Mouse (Mus musculus) liver, adult 10 weeks (tissue): ENCODE measurements around the gene Cenpn. TPM values are rescaled to one million over a fixed set of nuclear protein-coding genes. Genes with fewer than 3 reads are reported as not detected.

Source experiments
- polyA plus RNA-seq: library from polyadenylated mRNA; stranded (reverse); fragments of 350-450 nt; fragmentation: Illumina TruSeq; extraction: RNeasy Lipid Tissue Mini Kit (QIAGEN cat#74804); gene quantifications from one replicate; pipeline ENCODE4 v1.2.3, GENCODE M21; 2014; ENCODE audit warnings: low read depth, low replicate concordance

The Cenpn gene
- polyA plus RNA-seq: 0.48 TPM

DNA sequence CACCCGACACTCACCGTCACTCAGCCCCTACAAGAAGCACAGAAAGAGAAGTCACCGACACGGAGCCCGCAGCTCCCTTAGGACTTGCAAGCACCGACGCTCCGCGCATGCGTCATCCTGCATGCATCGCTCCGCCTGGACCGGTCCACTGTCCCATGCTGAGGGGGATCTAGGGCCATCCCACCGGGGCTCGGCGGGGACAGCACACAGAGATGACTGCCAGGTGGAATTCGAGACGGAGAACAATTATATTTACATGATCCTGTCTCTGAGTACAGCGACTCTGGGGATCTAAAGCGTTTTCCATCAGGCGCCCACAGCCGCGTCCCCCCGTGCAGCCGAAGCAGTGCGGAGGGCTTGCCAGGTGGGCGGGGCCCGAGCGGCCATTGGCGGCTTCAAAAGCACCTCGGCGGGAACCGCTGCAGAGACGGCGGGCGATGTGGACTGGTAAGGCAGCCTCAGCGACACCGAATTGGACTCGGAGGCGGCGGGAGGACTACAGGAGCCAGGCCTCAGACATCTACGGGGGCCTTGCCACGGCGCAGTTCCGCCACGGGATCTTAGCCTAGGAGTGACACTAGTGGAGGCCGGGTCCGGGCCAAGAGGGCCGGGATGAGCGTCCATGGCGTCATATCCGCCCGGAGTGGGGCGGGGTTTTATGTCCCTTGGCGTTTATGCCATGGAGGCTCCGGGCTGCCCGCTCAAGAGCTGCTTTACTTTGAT lies at the start of gene Cenpn, which contains the start of gene Cmc2:
Gene Cenpn (plus strand): TSS at position 394 of the 723 bp plus-strand sequence.
Gene Cmc2 (minus strand): TSS at position 119 of the 723 bp plus-strand sequence.

DNA sequence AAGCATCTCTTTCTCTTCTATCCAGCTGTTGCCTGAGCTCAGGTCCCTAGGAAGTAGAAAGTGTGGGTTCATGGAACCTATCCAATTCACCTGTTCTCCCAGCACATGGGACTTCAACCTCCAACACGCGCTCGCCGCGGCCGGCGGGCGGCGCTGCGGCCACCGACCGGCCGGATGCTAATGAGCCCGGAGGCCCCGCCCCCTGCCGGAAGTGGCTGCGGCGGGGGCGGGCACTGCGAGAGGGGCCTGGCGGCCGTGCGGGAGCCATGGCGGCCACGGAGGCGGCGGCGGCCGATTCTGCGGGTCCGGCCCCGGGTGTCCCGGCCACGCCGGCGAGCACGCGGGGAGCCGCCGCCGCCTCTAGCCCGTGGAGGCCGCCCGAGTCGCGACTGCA lies 21.6 kb downstream of the Cenpn start, which contains the start of gene Atmin:
Gene Atmin (plus strand): TSS at position 233 of the 394 bp plus-strand sequence.

DNA sequence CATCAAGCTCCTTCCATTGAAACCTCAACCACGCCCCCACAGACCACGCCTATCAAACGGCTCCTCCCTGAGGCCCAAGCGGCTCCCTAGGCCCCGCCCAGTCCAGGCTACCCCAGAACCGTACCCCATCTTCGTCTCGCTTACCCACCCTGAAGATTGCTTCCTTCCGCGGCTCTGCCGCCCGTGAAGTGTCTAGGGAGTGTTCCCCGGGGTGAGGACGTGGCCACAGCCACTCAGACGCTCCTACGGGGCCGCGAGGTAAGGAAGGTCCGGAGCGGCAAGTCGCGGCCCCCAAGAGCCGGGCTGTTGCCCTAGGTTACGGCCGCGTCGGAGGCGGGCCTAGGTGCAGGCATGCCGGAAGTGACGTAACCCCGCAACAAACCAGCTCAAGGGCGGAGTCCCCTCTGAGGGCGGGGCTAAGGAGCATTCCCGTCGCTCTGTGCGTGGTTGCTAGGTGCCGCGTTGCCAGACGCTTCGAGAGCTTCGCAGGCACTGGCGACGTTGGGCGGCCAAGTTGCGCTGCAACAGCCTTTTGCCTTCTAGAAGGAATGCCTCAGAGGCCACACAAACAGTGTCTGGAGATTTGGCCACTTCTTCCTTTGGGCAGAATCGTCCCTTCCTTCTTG lies 57.2 kb downstream of the Cenpn start, which contains the start of gene 1700030J22Rik:
Gene 1700030J22Rik (minus strand): TSS at position 329 of the 626 bp plus-strand sequence.

Other genes starting within 250 kb of the Cenpn start
- gene Cdyl2, start 188.7 kb upstream of the Cenpn start, polyA plus RNA-seq: not detected
- 3.8 TPM for gene Cmc2, start 275 bp upstream of the Cenpn start, polyA plus RNA-seq
- gene Atmin, start 21.7 kb downstream of the Cenpn start, polyA plus RNA-seq: 2.6 TPM
- 0.13 TPM for gene 1700030J22Rik, start 57.2 kb downstream of the Cenpn start, polyA plus RNA-seq
- 236 TPM for gene Gcsh, start 71.8 kb downstream of the Cenpn start, polyA plus RNA-seq
- not detected for gene Pkd1l2, start 160.7 kb downstream of the Cenpn start, polyA plus RNA-seq
- 2.9 TPM for gene Bco1, start 174.1 kb downstream of the Cenpn start, polyA plus RNA-seq
- 0.87 TPM for gene Gan, start 236.4 kb downstream of the Cenpn start, polyA plus RNA-seq